Mouse (Mus musculus) cerebellum, postnatal 36 days (tissue): ENCODE measurements around the gene Fbxo11.
"Not testable (repeated sequence)": the region's sequence is repeated elsewhere in the genome, so short reads cannot be mapped to it uniquely, and the experiment has no call there.

Experiments
- DNase-seq, 2 experiments: peaks; one replicate each; pipeline ENCODE4 v3.0.0; 2021 to 2022; ENCODE audit warnings: mixed read lengths in 2 of 2

The Fbxo11 gene

GRCm38 (mm10) chr17:87958283-87958682, 106.8 kb downstream of the Fbxo11 start:
- no peak for DNase-seq

- DNase-seq, result no peak
Measured at GRCm38 (mm10) chr17:87957096-87957840, 107.8 kb downstream of the Fbxo11 start.

GRCm38 (mm10) chr17:87954618-87955124, 110.4 kb downstream of the Fbxo11 start:
- DNase-seq, result not testable (repeated sequence)

- peak; percentile 89 to 91 for DNase-seq
Measured at GRCm38 (mm10) chr17:87948965-87949584, 116.0 kb downstream of the Fbxo11 start.
